Mouse (Mus musculus): Measurements from ENCODE around the gene Vegfc. TPM values are rescaled to one million over a fixed set of nuclear protein-coding genes. Genes with fewer than 3 reads are reported as not detected.
A peak's percentile ranks its signal among the peaks of the same experiment; 100 is the strongest.

Gene Vegfc
- polyA plus RNA-seq, 1 experiment from 2014 or later, result 6.9 TPM

DNA sequence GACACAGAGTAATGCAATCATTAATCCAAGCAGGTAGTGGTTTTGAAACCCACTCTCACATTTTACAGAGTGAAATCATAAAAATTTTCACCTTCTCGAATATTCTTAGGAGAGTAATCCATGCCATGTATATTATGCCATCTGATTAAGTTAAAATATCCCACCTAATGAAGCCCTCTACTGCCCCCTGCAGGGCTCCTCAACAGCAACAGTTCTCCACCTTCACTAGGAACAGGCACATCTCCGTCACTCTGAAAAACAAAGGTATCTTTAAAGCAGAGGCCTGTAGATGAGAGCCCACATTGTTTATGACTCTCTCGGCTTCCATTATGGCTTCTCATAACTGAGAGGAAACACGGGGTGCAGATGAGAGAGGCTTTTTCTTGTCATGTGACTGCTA, 75.8 kb downstream of the Vegfc start:
- H3K9ac ChIP-seq (replicated peaks; ENCODE audit: low read length), result no peak overlapping the region
- no peak overlapping the region for H3K4me2 ChIP-seq (replicated peaks; ENCODE audit: low read depth, low read length)
- no peaks in the 10 kb centered on the region for H3K4me1 ChIP-seq (ENCODE audit: insufficient read depth, low read length)
- WGBS, result 59% methylated on average over 4 of the region's 4 CpGs
- no peaks in the 10 kb centered on the region for H3K9me3 ChIP-seq (ENCODE audit: low read length)
- H3K4me3 ChIP-seq (ENCODE audit: low read length), result no peak overlapping the region
- H3K36me3 ChIP-seq (ENCODE audit: insufficient read depth, low read length), result no peaks in the 10 kb centered on the region
- H3K27me3 ChIP-seq (ENCODE audit: insufficient read depth, low read length), result no peaks in the 10 kb centered on the region
- peak; percentile 35; the same call in 1 of the 2 replicates for ATAC-seq (ENCODE audit: low FRiP score, low TSS enrichment)
- no peak overlapping the region for H3K27ac ChIP-seq (ENCODE audit: low read length)

DNA sequence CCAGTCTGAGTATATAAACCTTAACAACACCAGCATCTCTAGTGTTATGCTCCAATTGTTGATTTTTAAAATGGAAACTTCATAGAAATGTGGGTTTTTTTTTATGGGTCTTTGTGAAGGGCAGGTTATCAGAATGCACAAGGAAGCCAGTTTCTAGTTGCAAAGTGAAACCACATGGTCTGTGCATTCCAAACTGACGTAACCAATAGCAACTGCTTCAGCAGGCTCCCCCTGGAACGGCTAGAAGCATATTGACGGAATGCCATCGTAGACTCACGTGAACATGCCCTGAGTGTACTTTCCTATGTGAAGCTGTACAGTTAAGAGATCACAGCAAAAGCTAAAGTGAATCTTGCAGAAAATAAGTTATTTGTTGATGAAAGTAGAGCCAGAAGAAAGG, 86.1 kb downstream of the Vegfc start:
- peaks cover 3% of the 10 kb centered on the region; the same call in 1 of the 2 replicates for H3K4me1 ChIP-seq (ENCODE audit: insufficient read depth, low read length)
- H3K4me2 ChIP-seq (replicated peaks; ENCODE audit: low read depth, low read length), result peak overlapping the region; percentile 22; the same call in 1 of the 2 replicates
- no peaks in the 10 kb centered on the region for H3K9me3 ChIP-seq (ENCODE audit: low read length)
- no peak overlapping the region for H3K4me3 ChIP-seq (ENCODE audit: low read length)
- H3K27me3 ChIP-seq (ENCODE audit: insufficient read depth, low read length), result no peaks in the 10 kb centered on the region
- WGBS, result 34% methylated on average over 5 of the region's 5 CpGs
- H3K27ac ChIP-seq (ENCODE audit: low read length), result no peak overlapping the region
- no peak overlapping the region for H3K9ac ChIP-seq (replicated peaks; ENCODE audit: low read length)
- ATAC-seq (ENCODE audit: low FRiP score, low TSS enrichment), result peak; percentile 54; the same call in 1 of the 2 replicates
- no peaks in the 10 kb centered on the region for H3K36me3 ChIP-seq (ENCODE audit: insufficient read depth, low read length)

DNA sequence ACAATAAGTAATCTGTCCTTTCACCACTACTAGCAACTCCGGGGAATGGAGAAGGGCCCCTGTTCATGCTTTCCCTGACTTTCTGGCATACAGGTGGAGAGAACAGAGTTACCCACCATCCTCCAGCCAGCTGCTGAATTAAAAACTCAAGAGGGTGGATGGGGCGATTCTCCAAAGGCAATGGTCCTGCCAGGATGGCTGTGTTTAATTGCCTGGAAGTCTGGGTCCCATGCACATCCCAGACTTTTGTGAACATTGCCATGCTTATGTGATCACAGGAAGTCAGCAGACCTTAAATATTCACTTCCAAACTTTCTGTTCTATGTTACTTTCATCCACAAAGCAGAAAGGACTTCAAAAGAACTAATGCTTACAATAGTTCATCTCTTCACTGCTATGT, 107.9 kb downstream of the Vegfc start:
- WGBS, result 55% methylated on average over 2 of the region's 2 CpGs
- H3K27ac ChIP-seq (ENCODE audit: low read length), result no peak overlapping the region
- 0 out of 2 replicates have a peak, but pooled peaks have one; percentile 19 for ATAC-seq (ENCODE audit: low FRiP score, low TSS enrichment)

GRCm38 (mm10) chr8:54185927-54186326, 108.5 kb downstream of the Vegfc start:
- H3K4me3 ChIP-seq (ENCODE audit: low read length), result no peak overlapping the region
- peak; percentile 63; the same call in 1 of the 2 replicates for ATAC-seq (ENCODE audit: low FRiP score, low TSS enrichment)
- H3K27ac ChIP-seq (ENCODE audit: low read length), result no peak overlapping the region
- H3K9ac ChIP-seq (replicated peaks; ENCODE audit: low read length), result no peak overlapping the region
- H3K9me3 ChIP-seq (ENCODE audit: low read length), result no peaks in the 10 kb centered on the region
- no peaks in the 10 kb centered on the region for H3K27me3 ChIP-seq (ENCODE audit: insufficient read depth, low read length)
- H3K4me2 ChIP-seq (replicated peaks; ENCODE audit: low read depth, low read length), result no peak overlapping the region
- H3K36me3 ChIP-seq (ENCODE audit: insufficient read depth, low read length), result peaks cover 6% of the 10 kb centered on the region; the same call in 1 of the 2 replicates
- H3K4me1 ChIP-seq (ENCODE audit: insufficient read depth, low read length), result no peaks in the 10 kb centered on the region
- WGBS, result 86% methylated on average over 6 of the region's 6 CpGs

More for the DNA sequence above, 107.9 kb downstream of the Vegfc start:
- no peak overlapping the region for H3K9ac ChIP-seq (replicated peaks; ENCODE audit: low read length)
- H3K4me1 ChIP-seq (ENCODE audit: insufficient read depth, low read length), result no peaks in the 10 kb centered on the region
- no peak overlapping the region for H3K4me3 ChIP-seq (ENCODE audit: low read length)
- no peak overlapping the region for H3K4me2 ChIP-seq (replicated peaks; ENCODE audit: low read depth, low read length)
- no peaks in the 10 kb centered on the region for H3K9me3 ChIP-seq (ENCODE audit: low read length)
- H3K27me3 ChIP-seq (ENCODE audit: insufficient read depth, low read length), result no peaks in the 10 kb centered on the region
- H3K36me3 ChIP-seq (ENCODE audit: insufficient read depth, low read length), result peaks cover 6% of the 10 kb centered on the region; the same call in 1 of the 2 replicates

- no peaks in the 10 kb centered on the region for H3K27me3 ChIP-seq (ENCODE audit: insufficient read depth, low read length)
- H3K9ac ChIP-seq (replicated peaks; ENCODE audit: low read length), result no peak overlapping the region
- H3K27ac ChIP-seq (ENCODE audit: low read length), result no peak overlapping the region
- H3K9me3 ChIP-seq (ENCODE audit: low read length), result no peaks in the 10 kb centered on the region
- no peak overlapping the region for H3K4me2 ChIP-seq (replicated peaks; ENCODE audit: low read depth, low read length)
- no peaks in the 10 kb centered on the region for H3K36me3 ChIP-seq (ENCODE audit: insufficient read depth, low read length)
- no peak for ATAC-seq (ENCODE audit: low FRiP score, low TSS enrichment)
- H3K4me1 ChIP-seq (ENCODE audit: insufficient read depth, low read length), result no peaks in the 10 kb centered on the region
- H3K4me3 ChIP-seq (ENCODE audit: low read length), result no peak overlapping the region
- 83% methylated on average over 2 of the region's 2 CpGs for WGBS
These were observed 138.8 kb downstream of the Vegfc start for GRCm38 (mm10) chr8:54216250-54216649.

DNA sequence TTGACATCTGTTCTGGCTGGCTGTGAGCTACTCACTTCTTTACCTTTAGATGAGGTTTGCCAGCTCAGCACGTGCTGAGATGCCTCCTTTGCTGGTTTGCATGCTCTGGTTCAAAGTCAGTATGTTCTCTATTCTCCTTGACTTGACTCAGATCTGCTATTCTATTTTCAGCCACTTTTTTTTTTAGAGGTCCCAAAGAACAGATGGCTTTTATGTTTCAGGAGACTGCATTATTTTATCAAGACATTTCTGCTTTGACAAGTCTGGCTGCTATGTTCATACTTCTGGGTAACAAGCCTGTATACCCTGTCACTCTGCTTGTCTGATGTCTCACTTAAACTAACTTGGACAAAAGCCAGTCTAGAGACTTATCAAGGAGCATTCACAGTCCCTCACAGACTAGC, 151.4 kb downstream of the Vegfc start:
- 45% methylated on average over 1 of the region's 1 CpGs for WGBS
- H3K27ac ChIP-seq (ENCODE audit: low read length), result no peak overlapping the region
- no peak overlapping the region for H3K4me3 ChIP-seq (ENCODE audit: low read length)
- H3K9ac ChIP-seq (replicated peaks; ENCODE audit: low read length), result no peak overlapping the region
- no peaks in the 10 kb centered on the region for H3K4me1 ChIP-seq (ENCODE audit: insufficient read depth, low read length)
- ATAC-seq (ENCODE audit: low FRiP score, low TSS enrichment), result no peak
- H3K27me3 ChIP-seq (ENCODE audit: insufficient read depth, low read length), result no peaks in the 10 kb centered on the region
- H3K4me2 ChIP-seq (replicated peaks; ENCODE audit: low read depth, low read length), result no peak overlapping the region
- H3K9me3 ChIP-seq (ENCODE audit: low read length), result no peaks in the 10 kb centered on the region
- H3K36me3 ChIP-seq (ENCODE audit: insufficient read depth, low read length), result no peaks in the 10 kb centered on the region

DNA sequence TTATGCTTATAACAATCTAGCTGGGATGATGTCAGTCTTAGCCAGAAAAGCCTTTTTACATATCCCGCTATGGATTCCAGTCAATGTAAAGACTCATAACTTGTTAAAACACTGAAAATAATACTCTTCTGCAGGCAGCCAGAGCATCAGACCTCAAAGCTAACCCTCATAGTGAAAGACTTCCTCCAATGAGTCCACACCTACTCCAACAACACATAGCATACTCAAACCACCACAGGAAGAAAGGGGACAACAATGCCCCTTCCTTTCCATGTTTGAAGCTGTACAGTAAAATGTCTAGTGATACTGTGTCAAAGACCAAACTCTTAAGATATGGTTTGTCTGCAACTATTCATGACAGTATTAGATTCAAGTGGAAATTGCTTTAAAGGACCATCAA, 153.2 kb downstream of the Vegfc start:
- H3K9me3 ChIP-seq (ENCODE audit: low read length), result no peaks in the 10 kb centered on the region
- H3K4me2 ChIP-seq (replicated peaks; ENCODE audit: low read depth, low read length), result no peak overlapping the region
- no peak overlapping the region for H3K4me3 ChIP-seq (ENCODE audit: low read length)
- no peaks in the 10 kb centered on the region for H3K27me3 ChIP-seq (ENCODE audit: insufficient read depth, low read length)
- H3K9ac ChIP-seq (replicated peaks; ENCODE audit: low read length), result no peak overlapping the region
- no peak overlapping the region for H3K27ac ChIP-seq (ENCODE audit: low read length)
- no peak for ATAC-seq (ENCODE audit: low FRiP score, low TSS enrichment)
- H3K4me1 ChIP-seq (ENCODE audit: insufficient read depth, low read length), result no peaks in the 10 kb centered on the region
- no peaks in the 10 kb centered on the region for H3K36me3 ChIP-seq (ENCODE audit: insufficient read depth, low read length)
- 92% methylated on average over 1 of the region's 1 CpGs for WGBS

DNA sequence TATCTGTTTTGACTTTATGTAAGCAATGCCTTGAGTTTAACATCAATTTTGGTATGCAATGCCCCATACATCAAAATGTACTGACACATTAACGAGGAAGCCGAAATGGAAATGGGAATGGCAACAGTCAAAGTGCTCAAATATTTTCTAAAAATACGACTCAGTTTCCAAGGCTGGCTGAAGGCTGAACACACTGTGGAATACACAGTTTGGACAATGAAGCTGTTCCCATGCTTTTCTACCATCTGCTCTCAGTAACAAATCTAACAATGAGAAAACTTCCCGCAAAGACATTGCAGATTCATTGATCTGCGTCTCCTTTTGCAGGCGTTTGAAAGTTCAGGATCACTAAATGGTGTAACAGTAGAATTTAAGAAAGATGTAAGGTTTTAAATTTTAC, 155.9 kb downstream of the Vegfc start:
- WGBS, result 75% methylated on average over 6 of the region's 6 CpGs
- Histone ChIP-seq H3K4me1 (ENCODE audit: insufficient read depth, low read length) (no peaks in the 10 kb centered on the region), H3K27me3 (ENCODE audit: insufficient read depth, low read length) (no peaks in the 10 kb centered on the region), H3K4me3 (ENCODE audit: low read length) (no peak overlapping the region), H3K27ac (ENCODE audit: low read length) (no peak overlapping the region), H3K4me2 (replicated peaks; ENCODE audit: low read depth, low read length) (no peak overlapping the region), H3K36me3 (ENCODE audit: insufficient read depth, low read length) (no peaks in the 10 kb centered on the region), H3K9me3 (ENCODE audit: low read length) (no peaks in the 10 kb centered on the region), H3K9ac (replicated peaks; ENCODE audit: low read length) (no peak overlapping the region)
- no peak for ATAC-seq (ENCODE audit: low FRiP score, low TSS enrichment)

All from kidney, embryonic 16.5 days (tissue).